Mouse (Mus musculus) MEL (cell line): ENCODE measurements around the gene Olfr967. TPM values are rescaled to one million over a fixed set of nuclear protein-coding genes. Genes with fewer than 3 reads are reported as not detected.
"Not testable (repeated sequence)": the region's sequence is repeated elsewhere in the genome, so short reads cannot be mapped to it uniquely, and the experiment has no call there.

Experiments
- DNase-seq: peaks from one replicate; pipeline ENCODE4 v3.0.0; 2011; ENCODE audit warnings: low read depth, low spot score
- H3K27ac ChIP-seq: 2 replicates; pipeline ENCODE4 v1.5.1; 2012; ENCODE audit warnings: low read depth, mild to moderate bottlenecking, control low read depth, low read length, moderate library complexity; ENCODE audit not compliant: control insufficient read depth
- H3K27me3 ChIP-seq, 2 experiments: fragments of 150-350 bp in 1 of 2; sonication (generic) in 1 of 2; 2 replicates each; pipeline ENCODE4 v1.6.1; 2012; ENCODE audit warnings: low read length in 2 of 2, mild to moderate bottlenecking in 2 of 2, improper control_type of control experiment in 1 of 2, moderate library complexity in 1 of 2; ENCODE audit not compliant: insufficient read depth in 2 of 2, control insufficient read depth in 1 of 2
- H3K36me3 ChIP-seq, 2 experiments: 2 replicates each; pipeline ENCODE4 v1.6.1; 2012 to 2014; ENCODE audit warnings: low read length in 2 of 2, improper control_type of control experiment in 1 of 2, inconsistent platforms in 1 of 2, mild to moderate bottlenecking in 1 of 2; ENCODE audit not compliant: insufficient read depth in 2 of 2, control insufficient read depth in 1 of 2
- H3K4me1 ChIP-seq, 2 experiments: fragments of 150-350 bp in 1 of 2; sonication (generic) in 1 of 2; 2 replicates each; pipeline ENCODE4 v1.6.1; 2012; ENCODE audit warnings: low read length in 2 of 2, improper control_type of control experiment in 1 of 2, mild to moderate bottlenecking in 1 of 2; ENCODE audit not compliant: insufficient read depth in 2 of 2, control insufficient read depth in 1 of 2
- H3K4me3 ChIP-seq, 2 experiments: fragments of 150-350 bp in 1 of 2; sonication (generic) in 1 of 2; 2 replicates each; pipeline ENCODE4 v1.5.1; 2012; ENCODE audit warnings: low read depth in 2 of 2, low read length in 2 of 2, mild to moderate bottlenecking in 2 of 2, moderate library complexity in 2 of 2, control low read depth in 1 of 2, improper control_type of control experiment in 1 of 2; ENCODE audit not compliant: control insufficient read depth in 1 of 2, insufficient read depth in 1 of 2
- H3K79me2 ChIP-seq: 2 replicates; pipeline ENCODE4 v1.6.1; 2012; ENCODE audit warnings: mild to moderate bottlenecking, low read length, moderate library complexity; ENCODE audit not compliant: control insufficient read depth, poor library complexity, insufficient read depth
- H3K9ac ChIP-seq: 2 replicates; pipeline ENCODE4 v1.6.1; 2012; ENCODE audit warnings: low read depth, mild to moderate bottlenecking, control low read depth, low read length, moderate library complexity; ENCODE audit not compliant: control insufficient read depth, poor library complexity, severe bottlenecking
- H3K9me3 ChIP-seq: fragments of 150-350 bp; sonication (generic); replicated peaks from 2 replicates; pipeline ENCODE4 v1.6.1; 2012; ENCODE audit warnings: mild to moderate bottlenecking, low read length, improper control_type of control experiment, moderate library complexity; ENCODE audit not compliant: insufficient read depth
- BHLHE40 ChIP-seq: IDR thresholded peaks from 2 replicates; pipeline ENCODE4 v1.6.1; 2012; ENCODE audit warnings: low read depth, mild to moderate bottlenecking, inconsistent platforms, low read length, improper control_type of control experiment, borderline replicate concordance
- CTCF ChIP-seq, 3 experiments: IDR thresholded peaks in 2 of 3; conservative IDR thresholded peaks in 1 of 3; 2 replicates each; pipeline ENCODE4 v1.5.1; 2011 to 2012; ENCODE audit warnings: low read length in 3 of 3, low read depth in 2 of 3, mild to moderate bottlenecking in 2 of 3, improper control_type of control experiment in 1 of 3, inconsistent platforms in 1 of 3, mixed read lengths in 1 of 3, moderate library complexity in 1 of 3; ENCODE audit not compliant: control insufficient read depth in 1 of 3, insufficient read depth in 1 of 3, poor library complexity in 1 of 3, severe bottlenecking in 1 of 3
- E2F4 ChIP-seq: IDR thresholded peaks from 2 replicates; pipeline ENCODE4 v1.6.1; 2011; ENCODE audit warnings: low read depth, low read length, improper control_type of control experiment, borderline replicate concordance
- ELF1 ChIP-seq: IDR thresholded peaks from 2 replicates; pipeline ENCODE4 v1.6.1; 2014; ENCODE audit warnings: low read depth, mild to moderate bottlenecking, inconsistent platforms, low read length, improper control_type of control experiment, moderate library complexity
- EP300 ChIP-seq, 2 experiments: IDR thresholded peaks; 2 replicates each; pipeline ENCODE4 v1.6.1; 2011; ENCODE audit warnings: improper control_type of control experiment in 2 of 2, low read length in 2 of 2, low read depth in 1 of 2, mild to moderate bottlenecking in 1 of 2
- ETS1 ChIP-seq: IDR thresholded peaks from 2 replicates; pipeline ENCODE4 v1.6.1; 2012; ENCODE audit warnings: low read depth, mild to moderate bottlenecking, inconsistent platforms, low read length, improper control_type of control experiment, moderate library complexity
- KAT2A ChIP-seq: conservative IDR thresholded peaks from 2 replicates; pipeline ENCODE4 v1.6.1; 2012; ENCODE audit warnings: low read depth, low read length, improper control_type of control experiment, inconsistent platforms
- MAFK ChIP-seq: IDR thresholded peaks from 2 replicates; pipeline ENCODE4 v1.6.1; 2011; ENCODE audit warnings: low read depth, mild to moderate bottlenecking, low read length, improper control_type of control experiment, borderline replicate concordance
- MAX ChIP-seq: IDR thresholded peaks from 2 replicates; pipeline ENCODE4 v1.6.1; 2011; ENCODE audit warnings: low read length, improper control_type of control experiment
- MAZ ChIP-seq: IDR thresholded peaks from 2 replicates; pipeline ENCODE4 v1.6.1; 2012; ENCODE audit warnings: low read depth, mild to moderate bottlenecking, inconsistent platforms, low read length, improper control_type of control experiment
- MEF2A ChIP-seq: IDR thresholded peaks from 2 replicates; pipeline ENCODE4 v1.6.1; 2014; ENCODE audit warnings: low read depth, mild to moderate bottlenecking, inconsistent platforms, low read length, improper control_type of control experiment; ENCODE audit not compliant: poor library complexity, insufficient replicate concordance, severe bottlenecking; ENCODE audit errors: extremely low read depth
- MYB ChIP-seq: IDR thresholded peaks from 2 replicates; pipeline ENCODE4 v1.6.1; 2011; ENCODE audit warnings: mild to moderate bottlenecking, low read depth, low read length, improper control_type of control experiment
- NELFE ChIP-seq: IDR thresholded peaks from 2 replicates; pipeline ENCODE4 v1.6.1; 2011; ENCODE audit warnings: low read depth, low read length, improper control_type of control experiment
- POLR2A ChIP-seq, 2 experiments: IDR thresholded peaks; 2 replicates each; pipeline ENCODE4 v1.6.1; 2011 to 2012; ENCODE audit warnings: low read length in 2 of 2, mild to moderate bottlenecking in 2 of 2, control low read depth in 1 of 2, improper control_type of control experiment in 1 of 2, low read depth in 1 of 2, moderate library complexity in 1 of 2; ENCODE audit not compliant: control insufficient read depth in 1 of 2, insufficient read depth in 1 of 2, poor library complexity in 1 of 2
- POLR2AphosphoS2 ChIP-seq: IDR thresholded peaks from 2 replicates; pipeline ENCODE4 v1.6.1; 2011; ENCODE audit warnings: low read length, improper control_type of control experiment
- RAD21 ChIP-seq: IDR thresholded peaks from 2 replicates; pipeline ENCODE4 v1.6.1; 2011; ENCODE audit warnings: mild to moderate bottlenecking, low read depth, low read length, improper control_type of control experiment
- SIN3A ChIP-seq: IDR thresholded peaks from 2 replicates; pipeline ENCODE4 v1.6.1; 2012; ENCODE audit warnings: low read length, improper control_type of control experiment, inconsistent platforms
- SMC3 ChIP-seq: IDR thresholded peaks from 2 replicates; pipeline ENCODE4 v1.6.1; 2011; ENCODE audit warnings: low read depth, low read length, improper control_type of control experiment
- TBP ChIP-seq: IDR thresholded peaks from 2 replicates; pipeline ENCODE4 v1.8.0; 2011; ENCODE audit warnings: low read depth, low read length, improper control_type of control experiment
- UBTF ChIP-seq: IDR thresholded peaks from 2 replicates; pipeline ENCODE4 v1.6.1; 2012; ENCODE audit warnings: low read depth, mild to moderate bottlenecking, inconsistent platforms, low read length, improper control_type of control experiment, moderate library complexity, borderline replicate concordance; ENCODE audit not compliant: insufficient read depth
- USF1 ChIP-seq: IDR thresholded peaks from 2 replicates; pipeline ENCODE4 v1.6.1; 2014; ENCODE audit warnings: low read depth, mild to moderate bottlenecking, inconsistent platforms, low read length, improper control_type of control experiment, moderate library complexity
- USF2 ChIP-seq, 2 experiments: IDR thresholded peaks; 2 replicates each; pipeline ENCODE4 v1.6.1; 2011 to 2012; ENCODE audit warnings: improper control_type of control experiment in 2 of 2, low read length in 2 of 2, borderline replicate concordance in 1 of 2, inconsistent platforms in 1 of 2, low read depth in 1 of 2, mild to moderate bottlenecking in 1 of 2; ENCODE audit not compliant: insufficient read depth in 1 of 2
- ZC3H11A ChIP-seq: IDR thresholded peaks from 2 replicates; pipeline ENCODE4 v1.6.1; 2012; ENCODE audit warnings: low read depth, mild to moderate bottlenecking, inconsistent platforms, low read length, improper control_type of control experiment
- ZKSCAN1 ChIP-seq: IDR thresholded peaks from 2 replicates; pipeline ENCODE4 v1.6.1; 2012; ENCODE audit warnings: low read depth, mild to moderate bottlenecking, inconsistent platforms, low read length, improper control_type of control experiment, moderate library complexity
- ZMIZ1 ChIP-seq: IDR thresholded peaks from 2 replicates; pipeline ENCODE4 v1.6.1; 2012; ENCODE audit warnings: low read depth, mild to moderate bottlenecking, inconsistent platforms, low read length, improper control_type of control experiment, moderate library complexity
- polyA plus RNA-seq, 2 experiments: library from polyadenylated mRNA; stranded (reverse) in 1 of 2; unstranded in 1 of 2; fragments of >175 nt in 1 of 2; fragments of >200 nt in 1 of 2; gene quantifications; 2 replicates each; pipeline versions ENCODE4 v1.2.1 to v1.2.4; 2012; ENCODE audit warnings: low replicate concordance in 2 of 2, low read depth in 1 of 2; ENCODE audit not compliant: insufficient read length in 2 of 2, insufficient read depth in 1 of 2, missing spikeins in 1 of 2
- total RNA-seq: library from RNA; depleted of rRNA; stranded (reverse); fragments of 300-350 nt; gene quantifications from 2 replicates; pipeline ENCODE4 v1.2.3, GENCODE M21; 2012; rRNA removed

Olfr967 gene
- total RNA-seq = not detected in 2 replicates
- polyA plus RNA-seq = not detected

DNA sequence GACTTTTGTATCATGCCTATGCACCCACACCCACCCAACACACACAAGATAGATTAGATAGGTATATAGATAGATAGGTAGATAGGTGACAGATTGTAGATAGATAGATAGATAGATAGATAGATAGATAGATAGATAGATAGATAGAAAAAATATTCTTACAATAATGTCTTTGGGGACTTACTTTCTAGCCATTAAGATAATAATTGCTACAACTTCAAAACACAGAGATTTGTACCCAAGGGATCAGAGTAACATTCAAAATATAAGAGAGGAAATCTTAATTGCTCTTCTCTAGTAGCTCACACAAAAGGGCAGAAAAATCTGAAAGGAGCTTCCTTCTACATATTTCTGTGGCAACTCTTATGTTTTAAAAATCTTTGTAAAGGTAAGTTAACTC lies at the start of gene Olfr967:
Gene Olfr967, plus strand, starts transcription at position 301 of the 400 bp plus-strand sequence.
- H3K79me2 ChIP-seq = no peaks in the 10 kb centered on the region
- no peaks in the 10 kb centered on the region for H3K36me3 ChIP-seq
- H3K4me1 ChIP-seq = no peaks in the 10 kb centered on the region
- no peak within 1 kb of the TSS for H3K4me3 ChIP-seq
- TF ChIP-seq ZKSCAN1 (no peak), USF2 (IDR thresholded peaks at IDR 0.05; ENCODE audit: borderline replicate concordance in 1 of 2, insufficient read depth in 1 of 2, low read depth in 1 of 2, low read length in 2 of 2) (no peak), CTCF (IDR thresholded peaks at IDR 0.05 in 2 of 3, conservative IDR thresholded peaks at IDR 0.05 in 1 of 3; ENCODE audit: control insufficient read depth in 1 of 3, insufficient read depth in 1 of 3, low read depth in 2 of 3, low read length in 3 of 3, poor library complexity in 1 of 3, severe bottlenecking in 1 of 3) (no peak), USF1 (no peak), MYB (no peak), MAX (no peak), ZMIZ1 (no peak), ETS1 (no peak)
- no peak within 1 kb of the TSS for H3K9ac ChIP-seq
- H3K27ac ChIP-seq = no peak within 1 kb of the TSS
- no peaks in the 10 kb centered on the region for H3K27me3 ChIP-seq
- H3K9me3 ChIP-seq = no peaks in the 10 kb centered on the region
- DNase-seq = no peak

- DNase-seq, H3K4me1 ChIP-seq, H3K4me3 ChIP-seq, H3K36me3 ChIP-seq, H3K27ac ChIP-seq, H3K79me2 ChIP-seq, H3K27me3 ChIP-seq, H3K9ac ChIP-seq, H3K9me3 ChIP-seq: not testable (repeated sequence)
These were observed 44.9 kb upstream of the Olfr967 start for GRCm38 (mm10) chr9:39701123-39701522.

DNA sequence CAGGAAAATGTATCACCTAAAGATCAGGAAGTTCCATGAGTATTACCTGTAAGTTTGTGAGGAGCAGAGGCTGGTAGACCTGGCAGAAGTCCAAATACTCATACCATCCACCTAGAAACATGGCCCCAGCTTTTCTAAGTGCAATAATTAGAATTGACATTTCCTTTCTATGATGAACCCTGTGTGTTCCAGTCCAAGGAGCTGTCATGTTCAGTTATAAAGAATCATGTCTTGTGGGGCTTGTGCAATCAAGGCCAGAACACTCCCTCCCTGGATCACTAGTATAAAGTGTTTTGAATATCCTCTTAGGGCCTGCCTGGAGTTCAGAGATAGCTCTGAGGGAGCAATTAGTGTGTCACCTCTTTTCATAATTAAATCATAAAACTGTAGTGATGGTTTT lies 39.0 kb upstream of the Olfr967 start, which contains the start of gene Olfr149:
Gene Olfr149, minus strand, starts transcription at position 101 of the 400 bp plus-strand sequence.
- H3K9ac ChIP-seq = no peak within 1 kb of the TSS
- no peak within 1 kb of the TSS for H3K4me3 ChIP-seq
- H3K4me1 ChIP-seq = no peaks in the 10 kb centered on the region
- H3K79me2 ChIP-seq = no peaks in the 10 kb centered on the region
- DNase-seq = no peak
- H3K27ac ChIP-seq = no peak within 1 kb of the TSS
- H3K9me3 ChIP-seq = no peaks in the 10 kb centered on the region
- no peaks in the 10 kb centered on the region for H3K27me3 ChIP-seq
- TF ChIP-seq ZC3H11A = no peak
- TF ChIP-seq POLR2A (IDR thresholded peaks at IDR 0.05; ENCODE audit: control insufficient read depth in 1 of 2, insufficient read depth in 1 of 2, low read depth in 1 of 2, low read length in 2 of 2, poor library complexity in 1 of 2) = no peak
- TF ChIP-seq MAFK = no peak
- no peak for TF ChIP-seq SIN3A
- TF ChIP-seq KAT2A = no peak
- no peak for TF ChIP-seq ETS1
- TF ChIP-seq MEF2A = no peak
- TF ChIP-seq E2F4 = no peak
- TF ChIP-seq SMC3 = no peak
- TF ChIP-seq MAZ = no peak
- TF ChIP-seq BHLHE40 = no peak
- no peak for TF ChIP-seq RAD21
- TF ChIP-seq ZMIZ1 = no peak
- no peak for TF ChIP-seq TBP
- TF ChIP-seq EP300 (IDR thresholded peaks at IDR 0.05; ENCODE audit: low read depth in 1 of 2, low read length in 2 of 2) = no peak
- no peak for TF ChIP-seq ELF1
- no peak for TF ChIP-seq POLR2AphosphoS2
- no peak for TF ChIP-seq UBTF
- TF ChIP-seq NELFE = no peak
- H3K36me3 ChIP-seq = no peaks in the 10 kb centered on the region
